Mouse (Mus musculus): ENCODE measurements around the gene Pdzd4. TPM values are rescaled to one million over a fixed set of nuclear protein-coding genes. Genes with fewer than 3 reads are reported as not detected.

Gene Pdzd4
- 100 to 1,000 TPM; 113 to 120 TPM for total RNA-seq (2021)
- long read RNA-seq, experiment 1, partial matches to known transcripts = 0 of 3 reads
- long read RNA-seq, experiment 1, other reads (novel, unspliced or antisense) = 2 of 3 reads
- long read RNA-seq, experiment 2, partial matches to known transcripts = 0 of 1 reads
- long read RNA-seq, experiment 2, other reads (novel, unspliced or antisense) = 1 of 1 reads

DNA sequence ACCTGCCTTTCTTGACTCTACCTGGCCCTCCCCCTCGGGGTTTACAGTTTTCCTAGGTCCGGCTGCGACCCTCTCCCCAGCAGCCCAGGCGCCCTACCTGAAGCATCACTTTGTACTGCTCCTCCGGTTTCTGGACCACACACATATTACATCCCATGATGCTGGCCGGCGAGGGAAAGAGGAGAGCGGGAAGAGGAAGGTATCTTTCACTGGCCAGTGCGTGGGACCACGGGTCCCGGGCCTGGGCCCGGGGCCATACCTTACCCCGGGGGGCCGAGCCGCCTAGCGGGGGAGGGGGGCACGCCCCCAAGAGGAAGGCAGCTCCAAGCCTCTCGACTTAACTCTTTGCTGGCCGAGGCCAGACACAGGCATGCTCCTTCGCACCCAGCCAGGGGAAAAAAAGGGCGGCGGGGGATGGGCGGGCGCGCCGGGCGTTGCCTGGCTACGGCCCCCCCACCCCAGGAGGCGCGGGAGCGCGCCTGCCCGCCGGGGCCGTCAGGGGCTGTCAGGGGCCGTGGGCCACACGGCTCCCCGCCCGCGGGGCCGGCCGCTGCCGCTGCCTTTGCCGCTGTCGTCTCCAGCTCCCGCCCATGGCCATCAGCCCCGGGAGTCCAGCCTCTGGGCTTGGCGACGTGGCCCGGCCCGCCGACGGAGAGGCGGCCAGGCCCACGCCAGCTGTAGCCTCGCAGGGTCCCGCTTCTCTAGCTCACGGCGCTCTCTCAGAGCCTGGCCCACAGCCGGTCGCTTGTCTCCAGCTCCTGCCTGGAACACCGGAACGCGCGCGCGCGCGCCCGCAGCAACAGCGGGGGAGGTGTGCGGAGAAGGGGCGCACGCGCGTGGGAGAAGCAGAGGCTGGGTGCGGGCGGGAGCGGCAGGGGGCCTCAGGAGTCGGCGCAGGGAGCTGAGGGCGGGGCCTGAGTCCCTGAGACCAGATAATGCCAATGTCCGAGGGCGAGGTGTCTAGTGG, at the start of gene Pdzd4:
Gene Pdzd4 (minus strand): TSS at position 785 of the 967 bp plus-strand sequence.
- peak; percentile 37 to 61 for DNase-seq (ENCODE audit: low spot score in 2 of 2)
- intact Hi-C loops (cut with DNase I) = no loop called here

GRCm38 (mm10) chrX:73871956-73872355, 47.2 kb upstream of the Pdzd4 start:
- intact Hi-C loops (cut with DNase I) = no loop called here
- no peak for DNase-seq (ENCODE audit: low spot score in 2 of 2)

- DNase-seq (ENCODE audit: low spot score in 2 of 2) = no peak
- intact Hi-C loops (cut with DNase I) = no loop called here
These were observed 46.7 kb upstream of the Pdzd4 start for GRCm38 (mm10) chrX:73871474-73871873.

- DNase-seq (ENCODE audit: low spot score in 2 of 2) = no peak
These were observed 44.6 kb upstream of the Pdzd4 start for GRCm38 (mm10) chrX:73869334-73869733.

DNA sequence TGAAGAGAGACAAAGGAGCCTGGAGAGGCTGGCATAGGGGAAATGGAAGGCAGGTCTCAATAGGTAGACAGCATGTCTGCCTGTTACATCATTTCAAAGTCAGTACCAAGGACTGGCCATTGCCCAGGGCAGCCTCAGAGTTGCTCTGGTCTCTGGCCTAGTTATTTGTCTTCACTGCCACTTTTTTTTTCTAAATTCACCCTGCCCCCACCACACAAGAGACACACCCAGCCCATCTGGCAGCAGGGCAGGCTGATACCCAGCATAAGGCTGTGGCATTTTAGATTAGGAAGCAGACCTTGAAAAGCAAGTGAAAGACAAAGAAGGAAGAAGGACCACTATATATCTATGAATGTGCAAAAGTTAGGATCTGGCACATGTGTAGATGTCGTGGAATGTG, 43.1 kb upstream of the Pdzd4 start:
- no peak for DNase-seq (ENCODE audit: low spot score in 2 of 2)
- intact Hi-C loops (cut with DNase I) = no loop called here

More at GRCm38 (mm10) chrX:73869334-73869733, 44.6 kb upstream of the Pdzd4 start:
- intact Hi-C loops (cut with DNase I) = no loop called here

GRCm38 (mm10) chrX:73867256-73867655, 42.5 kb upstream of the Pdzd4 start:
- intact Hi-C loops (cut with DNase I) = no loop called here
- peak in 1 of 2 experiments; percentile 19 for DNase-seq (ENCODE audit: low spot score in 2 of 2)

DNA sequence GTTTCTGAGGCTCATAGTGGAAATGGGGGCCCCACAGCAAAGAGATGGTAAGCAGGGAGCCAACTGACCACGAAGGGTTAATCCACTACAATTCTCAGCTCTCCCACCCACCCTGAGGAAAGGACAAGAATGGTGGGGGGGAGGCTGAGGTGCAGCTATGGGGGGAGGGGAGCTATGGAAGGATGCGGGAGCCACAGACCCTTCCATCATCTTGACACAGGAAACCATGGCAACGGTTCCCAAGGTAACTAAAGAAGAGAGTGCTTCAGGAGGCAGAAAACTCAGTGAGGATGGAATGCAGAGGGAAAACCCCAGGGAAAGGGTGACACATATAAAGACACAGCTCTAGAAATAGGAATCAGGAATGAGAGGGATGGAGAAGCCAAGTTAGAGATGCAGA, 39.9 kb upstream of the Pdzd4 start:
- intact Hi-C loops (cut with DNase I) = no loop called here
- peak in 1 of 2 experiments; percentile 26 for DNase-seq (ENCODE audit: low spot score in 2 of 2)

- intact Hi-C loops (cut with DNase I) = no loop called here
- DNase-seq (ENCODE audit: low spot score in 2 of 2) = no peak
These were observed 30.3 kb upstream of the Pdzd4 start for GRCm38 (mm10) chrX:73855087-73855408.

DNA sequence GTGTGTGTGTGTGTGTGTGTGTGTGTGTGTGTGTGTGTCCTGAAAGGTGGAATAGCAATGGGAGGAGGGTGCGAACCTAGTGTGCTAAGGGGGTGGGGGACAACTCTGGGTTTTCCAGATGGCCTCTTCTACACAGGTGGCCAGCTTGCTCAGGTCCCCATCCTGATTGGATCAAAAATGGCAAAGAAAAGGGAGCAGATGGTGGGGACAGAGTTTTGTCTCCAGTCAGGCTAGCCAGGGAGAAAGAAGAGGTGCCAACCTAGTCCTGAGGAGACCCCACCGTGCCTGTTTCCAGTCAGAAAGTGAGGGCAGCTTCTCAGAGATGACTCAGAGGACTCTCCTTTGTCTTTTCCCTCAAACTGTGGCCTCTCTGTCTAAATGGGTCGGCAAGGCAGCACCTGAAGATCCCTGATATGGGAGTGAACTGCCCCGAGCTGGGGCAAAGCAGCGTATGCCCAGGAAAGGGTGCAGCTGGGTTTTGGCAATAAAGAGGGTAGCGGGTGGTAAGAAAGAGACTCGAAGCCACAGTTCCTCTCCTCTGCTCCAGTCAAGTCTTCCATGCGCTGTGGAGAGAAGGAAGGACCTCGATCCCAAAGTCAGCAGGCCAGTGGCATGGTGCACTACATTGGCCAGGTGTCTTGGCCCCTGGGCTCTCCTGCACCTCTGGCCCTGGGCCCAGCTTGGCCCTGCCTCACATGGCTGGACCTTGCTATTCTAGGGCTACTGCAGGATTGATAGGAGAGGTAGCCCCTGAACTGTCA, 29.7 kb upstream of the Pdzd4 start:
- intact Hi-C loops (cut with DNase I) = no loop called here
- no peak for DNase-seq (ENCODE audit: low spot score in 2 of 2)

- intact Hi-C loops (cut with DNase I) = no loop called here
These were observed 11.9 kb upstream of the Pdzd4 start for GRCm38 (mm10) chrX:73836691-73837090.

DNA sequence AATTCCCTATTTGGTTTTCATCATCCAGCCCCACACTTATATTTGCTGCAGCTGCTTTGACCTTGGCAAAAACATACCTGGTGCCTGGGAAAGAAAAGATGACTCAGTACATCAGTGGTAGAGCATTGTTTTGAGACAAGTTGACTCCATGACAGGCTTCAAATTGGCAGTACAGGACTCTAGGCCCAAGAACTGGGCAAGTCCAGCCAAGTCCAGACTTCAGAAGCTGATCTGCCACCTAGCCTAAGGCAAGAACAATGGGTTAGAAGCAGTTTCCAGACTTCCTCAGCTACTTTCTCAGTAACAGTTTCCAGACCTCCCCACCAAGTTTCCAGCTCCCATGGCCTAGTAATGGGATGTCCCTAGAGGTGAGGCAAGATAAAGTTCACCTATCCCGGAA, 11.0 kb upstream of the Pdzd4 start:
- DNase-seq (ENCODE audit: low spot score in 2 of 2) = no peak
- intact Hi-C loops (cut with DNase I) = no loop called here

More at GRCm38 (mm10) chrX:73836691-73837090, 11.9 kb upstream of the Pdzd4 start:
- no peak for DNase-seq (ENCODE audit: low spot score in 2 of 2)

GRCm38 (mm10) chrX:73823747-73824146, 1.0 kb downstream of the Pdzd4 start:
- intact Hi-C loops (cut with DNase I) = no loop called here
- peak; percentile 2 to 9 for DNase-seq (ENCODE audit: low spot score in 2 of 2)

DNA sequence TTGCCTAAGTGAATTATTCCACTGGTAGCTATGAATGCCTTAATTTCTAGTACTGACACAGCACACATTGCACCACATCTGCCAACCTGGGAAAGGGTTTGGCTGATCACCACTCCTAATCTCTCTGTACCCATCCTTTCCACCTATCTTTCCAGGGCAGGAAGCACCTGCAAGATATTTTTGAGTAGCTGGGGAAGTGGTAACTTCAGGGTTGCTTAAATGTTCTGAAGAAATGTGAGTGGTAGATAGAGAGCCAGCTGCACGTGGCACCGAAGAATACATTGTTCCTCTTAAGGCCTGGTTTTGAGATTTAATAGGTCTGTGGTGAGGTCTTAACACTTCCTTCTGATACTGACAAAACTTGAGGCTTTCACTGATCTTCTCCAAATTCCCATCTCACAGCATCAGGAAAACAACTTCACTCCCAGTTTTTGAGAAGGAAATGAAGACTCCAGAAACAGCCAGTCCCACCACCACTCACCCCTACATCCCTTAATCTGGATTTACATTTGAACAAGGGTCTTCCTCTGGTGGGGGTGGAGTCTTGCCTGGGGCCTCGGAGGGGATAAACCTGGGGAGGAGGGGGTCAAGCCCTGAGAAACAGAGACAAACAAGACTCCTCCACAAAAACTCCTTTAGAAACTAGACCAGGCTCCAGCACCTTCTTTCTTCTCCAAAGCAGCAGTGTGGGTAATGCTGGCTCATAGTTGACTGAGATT, 8.0 kb downstream of the Pdzd4 start:
- intact Hi-C loops (cut with DNase I) = no loop called here
- no peak for DNase-seq (ENCODE audit: low spot score in 2 of 2)

DNA sequence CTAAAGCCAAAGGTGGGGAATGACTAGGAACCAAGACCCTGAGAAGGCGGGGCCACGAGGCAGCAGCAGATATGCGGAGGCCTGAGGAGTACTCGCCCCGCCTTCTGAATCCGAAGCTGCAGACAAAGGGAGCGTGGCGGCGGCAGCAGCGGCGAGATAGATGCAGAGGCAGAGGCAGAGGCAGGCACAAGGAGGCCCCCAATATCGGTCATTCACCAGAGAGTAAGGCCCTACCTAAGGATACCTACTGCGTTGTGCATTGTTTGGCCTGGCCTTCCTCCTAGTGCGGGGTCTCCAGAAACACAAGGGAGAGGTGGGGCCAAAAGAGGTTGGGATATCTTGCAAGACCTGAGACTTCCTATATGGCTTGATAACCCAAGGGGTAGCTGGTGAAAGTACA, 9.7 kb downstream of the Pdzd4 start:
- intact Hi-C loops (cut with DNase I) = no loop called here

GRCm38 (mm10) chrX:73805814-73806213, 19.0 kb downstream of the Pdzd4 start:
- DNase-seq (ENCODE audit: low spot score in 2 of 2) = peak in 1 of 2 experiments; percentile 30
- intact Hi-C loops (cut with DNase I) = no loop called here

More for the DNA sequence above, 9.7 kb downstream of the Pdzd4 start:
- no peak for DNase-seq (ENCODE audit: low spot score in 2 of 2)

- intact Hi-C loops (cut with DNase I) = loop anchor here (5.0 kb wide), 1 partner anchor 149 kb away; no protein-coding TSS in a partner anchor
- peak; percentile 50 to 63 for DNase-seq (ENCODE audit: low spot score in 2 of 2)
These were observed 26.3 kb downstream of the Pdzd4 start for GRCm38 (mm10) chrX:73798502-73798901.

- intact Hi-C loops (cut with DNase I) = loop anchor here (5.0 kb wide), 1 partner anchor 150 kb away; no protein-coding TSS in a partner anchor
- no peak for DNase-seq (ENCODE audit: low spot score in 2 of 2)
These were observed 27.3 kb downstream of the Pdzd4 start for GRCm38 (mm10) chrX:73797511-73797910.

GRCm38 (mm10) chrX:73793505-73793904, 31.3 kb downstream of the Pdzd4 start:
- intact Hi-C loops (cut with DNase I) = no loop called here
- DNase-seq (ENCODE audit: low spot score in 2 of 2) = no peak

DNA sequence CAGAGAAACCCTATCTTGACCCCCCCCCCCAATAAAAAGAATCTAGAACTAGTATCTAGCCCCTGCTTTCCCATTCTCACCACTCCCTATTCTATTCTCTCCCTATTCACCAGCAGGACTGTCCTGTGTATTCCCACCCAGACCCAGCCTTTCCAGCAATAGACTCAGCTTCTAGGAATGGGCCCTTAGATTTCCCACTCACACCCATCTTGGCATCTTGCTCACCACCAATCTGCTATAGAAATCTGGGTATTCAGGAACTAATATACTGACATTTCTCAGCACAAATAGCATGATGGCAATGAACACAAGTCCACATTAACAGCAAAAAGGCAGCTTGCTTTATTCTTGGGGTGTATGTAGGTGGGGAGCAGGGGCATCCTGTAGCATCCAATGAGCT, 31.7 kb downstream of the Pdzd4 start:
- intact Hi-C loops (cut with DNase I) = no loop called here
- DNase-seq (ENCODE audit: low spot score in 2 of 2) = no peak

Data from left cerebral cortex, postnatal 14 days (tissue).